Comparison of ENCODE assay signal across 13 mouse cellular contexts in genomic region chr14:30225161-30225560, GRCm38 (mm10).
"Had no signal": no experiment of that assay in that cellular context is flagged by ENCODE, and none has a peak within 500 bp of the region (broad histone marks: within the 10 kb centered on the region; RNA-seq: fewer than 3 reads in every experiment).

No protein-coding gene starts in this region.

- H3K4me3 ChIP-seq: left cerebral cortex, adult 2 months; liver, embryonic 13.5 days; midbrain, embryonic 13.5 days; myocyte; neural tube, embryonic 13.5 days had no signal

- H3K27ac ChIP-seq: kidney, postnatal 0 days; left cerebral cortex, adult 2 months; liver, embryonic 13.5 days; midbrain, embryonic 13.5 days; neural tube, embryonic 13.5 days had no signal

- DNase-seq: kidney, adult 2 months; kidney, postnatal 25 days; layer of hippocampus, postnatal 36 days; liver, embryonic 13.5 days; lung, adult 2 months; lung, postnatal 14 days; lung, postnatal 4 days; thymus, postnatal 36 days had no signal
